Mouse (Mus musculus) heart, embryonic 12.5 days (tissue): Measurements from ENCODE around the gene Znrf4. TPM values are rescaled to one million over a fixed set of nuclear protein-coding genes. Genes with fewer than 3 reads are reported as not detected.

Experiments used
- ATAC-seq: fragments of 200-750 bp; cut with Nextera tagmentation; 2 replicates; pipeline ENCODE4 v1.8.0; 2017; ENCODE audit warnings: moderate TSS enrichment, moderate library complexity; ENCODE audit not compliant: insufficient number of reproducible peaks, low FRiP score
- H3K27ac ChIP-seq: fragments of 300-500 bp; sonication (generic); 2 replicates; pipeline ENCODE4 v1.5.1; 2016; ENCODE audit warnings: mild to moderate bottlenecking, moderate library complexity; ENCODE audit not compliant: poor library complexity, severe bottlenecking
- H3K27me3 ChIP-seq: fragments of 300-500 bp; sonication (generic); replicated peaks from 2 replicates; pipeline ENCODE4 v1.6.1; 2016; ENCODE audit warnings: mild to moderate bottlenecking, moderate library complexity
- H3K36me3 ChIP-seq: fragments of 300-500 bp; sonication (generic); 2 replicates; pipeline ENCODE4 v1.6.1; 2016; ENCODE audit warnings: mild to moderate bottlenecking, moderate library complexity
- H3K4me1 ChIP-seq: fragments of 300-500 bp; sonication (generic); replicated peaks from 2 replicates; pipeline ENCODE4 v1.6.1; 2016; ENCODE audit warnings: mild to moderate bottlenecking
- H3K4me2 ChIP-seq: fragments of 300-500 bp; sonication (generic); 2 replicates; pipeline ENCODE4 v1.6.1; 2016; ENCODE audit warnings: mild to moderate bottlenecking, moderate library complexity
- H3K4me3 ChIP-seq: fragments of 300-500 bp; sonication (generic); 2 replicates; pipeline ENCODE4 v1.5.1; 2016; ENCODE audit warnings: mild to moderate bottlenecking
- H3K9ac ChIP-seq: fragments of 300-500 bp; sonication (generic); 2 replicates; pipeline ENCODE4 v1.6.1; 2016; ENCODE audit warnings: mild to moderate bottlenecking, moderate library complexity
- H3K9me3 ChIP-seq: fragments of 300-500 bp; sonication (generic); replicated peaks from 2 replicates; pipeline ENCODE4 v1.6.1; 2016; ENCODE audit warnings: mild to moderate bottlenecking, moderate library complexity
- WGBS: fragments of 180-500 bp; shearing (Covaris S2); methylation state at CpG from one replicate; pipeline ENCODE4 v1.1.7; 2016; 5-methylcytosine and 5-hydroxymethylcytosine counted together
- polyA plus RNA-seq: library from polyadenylated mRNA; unstranded; fragments of >200 nt; fragmentation: Nextera tagmentation; extraction: Ambion mirVana; gene quantifications from 2 replicates; pipeline ENCODE4 v1.2.1, GENCODE M21; 2016

Znrf4 gene
- polyA plus RNA-seq, 1 experiment from 2014 or later = not detected

DNA sequence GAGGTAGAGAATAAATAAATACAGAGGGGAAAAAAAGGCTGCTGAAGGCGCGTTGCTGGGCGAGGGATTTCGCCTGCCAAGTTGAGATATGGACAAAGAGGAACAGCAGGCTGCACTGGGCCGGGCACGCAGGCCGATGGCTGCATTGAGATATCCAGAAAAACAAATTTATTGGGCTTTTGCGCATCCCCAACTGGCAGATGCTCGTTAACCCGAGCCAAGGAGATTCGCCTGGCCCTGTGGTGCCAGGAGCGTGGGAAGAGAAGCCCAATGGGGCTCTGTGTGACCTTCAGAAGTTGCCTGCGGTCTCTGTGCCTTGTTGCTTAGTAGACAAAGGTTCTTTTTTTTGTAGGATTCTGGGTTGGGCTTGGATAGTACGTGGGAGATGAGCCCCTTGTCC, 24.0 kb upstream of the Znrf4 start:
- no peaks in the 10 kb centered on the region for H3K36me3 ChIP-seq
- H3K27me3 ChIP-seq = peaks cover 10% of the 10 kb centered on the region; the same call in 1 of the 2 replicates
- no peaks in the 10 kb centered on the region for H3K9me3 ChIP-seq
- H3K9ac ChIP-seq = no peak overlapping the region
- H3K4me2 ChIP-seq = no peak overlapping the region
- no peak overlapping the region for H3K27ac ChIP-seq
- WGBS = 68% methylated on average over 14 of the region's 14 CpGs
- no peak for ATAC-seq
- no peak overlapping the region for H3K4me3 ChIP-seq
- 0 out of 2 replicates have a peak, but pooled peaks cover 7% of the 10 kb centered on the region for H3K4me1 ChIP-seq

- no peak overlapping the region for H3K9ac ChIP-seq
- H3K36me3 ChIP-seq = no peaks in the 10 kb centered on the region
- H3K4me2 ChIP-seq = no peak overlapping the region
- H3K27me3 ChIP-seq = 0 out of 2 replicates have a peak, but pooled peaks cover 5% of the 10 kb centered on the region
- H3K9me3 ChIP-seq = no peaks in the 10 kb centered on the region
- ATAC-seq = no peak
- no peak overlapping the region for H3K27ac ChIP-seq
- H3K4me1 ChIP-seq = no peaks in the 10 kb centered on the region
- WGBS = 71% methylated on average over 4 of the region's 4 CpGs
- no peak overlapping the region for H3K4me3 ChIP-seq
Observed at GRCm38 (mm10) chr17:56524943-56525342, 12.7 kb upstream of the Znrf4 start.

GRCm38 (mm10) chr17:56522744-56523143, 10.5 kb upstream of the Znrf4 start:
- H3K36me3 ChIP-seq = no peaks in the 10 kb centered on the region
- H3K9me3 ChIP-seq = no peaks in the 10 kb centered on the region
- H3K4me1 ChIP-seq = no peaks in the 10 kb centered on the region
- 50% methylated on average over 1 of the region's 1 CpGs for WGBS
- no peak for ATAC-seq
- no peak overlapping the region for H3K9ac ChIP-seq
- no peak overlapping the region for H3K4me3 ChIP-seq
- H3K27me3 ChIP-seq = 0 out of 2 replicates have a peak, but pooled peaks cover 5% of the 10 kb centered on the region
- H3K27ac ChIP-seq = no peak overlapping the region
- H3K4me2 ChIP-seq = no peak overlapping the region

DNA sequence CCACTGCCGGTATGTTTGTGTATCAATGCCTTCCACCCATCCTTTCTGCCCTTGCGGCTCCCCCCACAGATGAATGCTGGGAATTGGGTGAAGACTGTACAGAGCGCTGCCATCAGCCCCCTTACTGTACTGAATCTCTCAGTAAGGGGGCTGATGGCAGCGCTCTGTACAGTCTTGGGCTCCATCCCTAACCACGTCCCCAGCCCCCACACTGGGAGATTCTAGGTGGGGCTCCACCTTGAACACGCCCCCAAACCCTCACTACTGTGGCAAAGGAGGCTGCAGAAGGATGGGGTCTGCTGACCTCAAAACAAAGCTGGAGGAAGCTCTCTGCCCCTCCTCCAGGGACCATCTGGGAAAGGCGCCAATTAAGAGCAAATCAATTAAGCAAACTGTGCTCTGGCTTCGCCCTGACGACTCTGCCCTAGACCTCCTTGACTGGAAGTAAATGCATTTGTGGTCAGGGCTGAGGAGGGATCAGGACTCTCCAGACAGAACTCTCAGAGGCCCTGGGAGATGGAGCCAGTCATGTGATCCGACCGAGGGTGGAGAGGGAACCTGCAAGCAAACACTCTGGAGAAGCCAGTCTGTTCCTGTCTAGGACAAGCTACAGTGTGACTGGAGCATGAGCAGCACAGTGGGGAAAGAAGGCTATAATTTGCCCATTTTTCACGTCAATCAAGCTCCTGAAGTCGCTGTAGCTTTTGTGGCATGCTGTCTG, 3.6 kb upstream of the Znrf4 start:
- Histone ChIP-seq H3K4me2 (no peak overlapping the region), H3K9me3 (peaks cover 14% of the 10 kb centered on the region; the same call in 1 of the 2 replicates), H3K4me3 (no peak overlapping the region), H3K27me3 (peaks cover 64% of the 10 kb centered on the region), H3K9ac (no peak overlapping the region), H3K4me1 (peaks cover 8% of the 10 kb centered on the region), H3K27ac (no peak overlapping the region), H3K36me3 (no peaks in the 10 kb centered on the region)
- ATAC-seq = 0 out of 2 replicates have a peak, but pooled peaks have one; percentile 40
- WGBS = 13% methylated on average over 13 of the region's 13 CpGs

DNA sequence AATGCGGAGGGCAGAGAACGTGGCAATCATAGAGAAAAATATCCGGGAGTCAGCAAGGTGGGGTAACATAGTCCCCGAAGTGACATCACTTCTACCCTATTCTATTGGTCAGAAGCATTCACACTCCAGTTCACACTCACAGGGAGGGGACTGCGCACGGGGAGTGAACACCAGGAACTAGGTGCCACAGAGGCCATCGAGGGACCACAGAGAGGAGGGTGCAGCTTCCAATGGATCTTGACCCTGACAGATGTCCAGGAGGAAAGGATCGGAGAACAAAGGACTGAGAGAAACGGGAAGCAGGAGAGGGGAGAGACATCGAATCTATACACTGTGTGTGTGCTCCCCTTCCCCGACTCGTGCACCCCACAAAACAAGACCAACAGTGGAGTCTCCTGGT, 2.7 kb upstream of the Znrf4 start:
- ATAC-seq = no peak
- Histone ChIP-seq H3K4me3 (no peak overlapping the region), H3K27me3 (peaks cover 74% of the 10 kb centered on the region), H3K36me3 (no peaks in the 10 kb centered on the region), H3K4me1 (peaks cover 10% of the 10 kb centered on the region), H3K4me2 (no peak overlapping the region), H3K9ac (no peak overlapping the region), H3K27ac (no peak overlapping the region), H3K9me3 (peaks cover 14% of the 10 kb centered on the region; the same call in 1 of the 2 replicates)
- 52% methylated on average over 12 of the region's 12 CpGs for WGBS

- no peak overlapping the region for H3K27ac ChIP-seq
- peaks cover 14% of the 10 kb centered on the region; the same call in 1 of the 2 replicates for H3K9me3 ChIP-seq
- peaks cover 10% of the 10 kb centered on the region for H3K4me1 ChIP-seq
- H3K9ac ChIP-seq = no peak overlapping the region
- H3K27me3 ChIP-seq = peaks cover 79% of the 10 kb centered on the region
- no peak overlapping the region for H3K4me3 ChIP-seq
- H3K4me2 ChIP-seq = no peak overlapping the region
- no peaks in the 10 kb centered on the region for H3K36me3 ChIP-seq
- ATAC-seq = no peak
Observed at GRCm38 (mm10) chr17:56514330-56514729, 2.1 kb upstream of the Znrf4 start.

DNA sequence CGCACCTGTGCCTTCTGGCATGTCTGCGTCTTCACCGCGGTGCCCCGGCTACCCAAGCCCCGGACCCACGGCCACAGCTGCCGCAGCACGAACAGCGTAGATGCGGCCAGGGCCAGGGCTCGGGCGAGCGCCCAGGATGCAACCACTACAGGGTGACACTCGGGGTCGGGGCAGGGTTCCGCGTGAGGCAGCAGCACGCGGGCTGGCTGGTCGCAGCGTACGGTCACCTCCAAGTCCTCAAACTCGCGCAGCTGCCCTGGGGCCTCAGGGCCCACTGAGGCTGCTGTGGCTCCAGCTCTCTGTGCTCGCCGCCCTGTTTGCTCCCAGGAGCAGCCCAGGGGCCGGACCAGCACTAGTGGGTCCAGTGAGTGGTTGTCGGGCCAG, 532 bp downstream of the Znrf4 start:
- no peak overlapping the region for H3K27ac ChIP-seq
- no peak overlapping the region for H3K9ac ChIP-seq

GRCm38 (mm10) chr17:56510970-56511706, 1.1 kb downstream of the Znrf4 start:
- H3K4me2 ChIP-seq = peak overlapping the region; percentile 52
- peaks cover 14% of the 10 kb centered on the region; the same call in 1 of the 2 replicates for H3K9me3 ChIP-seq
- no peak overlapping the region for H3K27ac ChIP-seq
- peak overlapping the region; percentile 32 for H3K4me3 ChIP-seq
- 8% methylated on average over 59 of the region's 60 CpGs for WGBS
- H3K9ac ChIP-seq = no peak overlapping the region
- H3K27me3 ChIP-seq = peaks cover 73% of the 10 kb centered on the region
- ATAC-seq = no peak
- H3K36me3 ChIP-seq = no peaks in the 10 kb centered on the region
- H3K4me1 ChIP-seq = peaks cover 14% of the 10 kb centered on the region

More for the DNA sequence above, 532 bp downstream of the Znrf4 start:
- peaks cover 79% of the 10 kb centered on the region for H3K27me3 ChIP-seq
- peak overlapping the region; percentile 52 for H3K4me2 ChIP-seq
- WGBS = 22% methylated on average over 29 of the region's 29 CpGs
- H3K4me1 ChIP-seq = peaks cover 12% of the 10 kb centered on the region
- ATAC-seq = no peak
- peak overlapping the region; percentile 32 for H3K4me3 ChIP-seq
- H3K36me3 ChIP-seq = no peaks in the 10 kb centered on the region
- peaks cover 14% of the 10 kb centered on the region; the same call in 1 of the 2 replicates for H3K9me3 ChIP-seq

- peak overlapping the region; percentile 52 for H3K4me2 ChIP-seq
- WGBS = 20% methylated on average over 27 of the region's 27 CpGs
Observed at GRCm38 (mm10) chr17:56510473-56510969, 1.7 kb downstream of the Znrf4 start.

DNA sequence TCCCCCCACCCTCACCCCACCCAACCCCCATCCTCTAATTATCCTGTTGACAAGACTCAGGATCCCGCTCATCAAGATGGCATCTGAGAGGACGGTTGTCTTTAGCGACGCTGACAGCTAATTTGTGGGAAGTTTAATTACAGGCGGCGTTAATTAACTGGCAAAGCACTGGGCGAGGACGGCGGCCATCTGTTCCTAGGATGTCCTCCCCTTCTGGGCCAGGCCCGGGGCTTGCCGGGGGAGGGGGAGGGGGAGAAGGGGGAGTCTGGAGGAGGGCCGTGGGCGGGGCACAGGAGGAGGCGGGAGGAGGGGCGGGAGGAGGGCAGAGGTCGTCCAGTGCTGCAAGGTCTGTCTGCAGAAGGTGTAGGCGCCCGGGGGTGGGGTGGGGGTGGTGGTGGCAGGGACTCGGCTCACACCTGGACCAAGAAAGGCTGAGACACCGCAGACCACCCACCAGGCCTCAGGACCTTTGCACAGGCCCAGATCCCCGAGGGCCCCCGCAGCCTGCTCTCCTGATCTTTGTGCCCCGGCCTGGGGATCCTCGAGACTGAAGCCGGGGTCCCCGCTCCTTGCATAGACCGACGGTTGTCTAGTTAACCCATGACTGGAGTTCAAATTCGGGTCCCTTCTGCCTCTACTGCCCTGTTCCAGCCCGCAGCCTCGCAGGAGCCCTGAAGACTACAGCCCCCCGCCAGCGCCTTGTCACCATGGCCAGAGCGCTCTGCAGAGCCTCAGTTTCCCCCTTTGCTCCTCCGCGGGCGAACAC, 2.3 kb downstream of the Znrf4 start:
- H3K9me3 ChIP-seq = peaks cover 17% of the 10 kb centered on the region; the same call in 1 of the 2 replicates
- no peak overlapping the region for H3K9ac ChIP-seq
- peaks cover 14% of the 10 kb centered on the region for H3K4me1 ChIP-seq
- H3K27ac ChIP-seq = no peak overlapping the region
- ATAC-seq = no peak
- H3K36me3 ChIP-seq = no peaks in the 10 kb centered on the region
- 0 out of 2 replicates have a peak overlapping the region, but pooled peaks have one; percentile 32 for H3K4me3 ChIP-seq
- H3K4me2 ChIP-seq = peak overlapping the region; percentile 25; the same call in 1 of the 2 replicates
- peaks cover 62% of the 10 kb centered on the region for H3K27me3 ChIP-seq
- WGBS = 7% methylated on average over 31 of the region's 37 CpGs

More at GRCm38 (mm10) chr17:56510473-56510969, 1.7 kb downstream of the Znrf4 start:
- H3K27me3 ChIP-seq = peaks cover 68% of the 10 kb centered on the region
- H3K4me1 ChIP-seq = peaks cover 14% of the 10 kb centered on the region
- H3K9ac ChIP-seq = no peak overlapping the region
- H3K4me3 ChIP-seq = peak overlapping the region; percentile 32; the same call in 1 of the 2 replicates
- no peak overlapping the region for H3K27ac ChIP-seq
- H3K9me3 ChIP-seq = peaks cover 14% of the 10 kb centered on the region; the same call in 1 of the 2 replicates
- H3K36me3 ChIP-seq = no peaks in the 10 kb centered on the region
- no peak for ATAC-seq
